Mouse (Mus musculus) stomach, embryonic 14.5 days (tissue): ENCODE results near the gene Adarb1. TPM values are rescaled to one million over a fixed set of nuclear protein-coding genes. Genes with fewer than 3 reads are reported as not detected.

ENCODE experiments used
- ATAC-seq: fragments of 200-750 bp; cut with Nextera tagmentation; 2 replicates; pipeline ENCODE4 v1.8.0; 2017; ENCODE audit warnings: low read depth, moderate TSS enrichment; ENCODE audit not compliant: insufficient number of reproducible peaks, insufficient read depth, low FRiP score
- H3K27ac ChIP-seq: fragments of 300-500 bp; sonication (generic); 2 replicates; pipeline ENCODE4 v1.5.1; 2014; ENCODE audit warnings: mild to moderate bottlenecking, low read length, moderate library complexity, mixed read lengths
- H3K27me3 ChIP-seq: fragments of 300-500 bp; sonication (generic); 2 replicates; pipeline ENCODE4 v1.6.1; 2014; ENCODE audit warnings: low read length, control low read depth, mixed read lengths; ENCODE audit not compliant: control insufficient read depth, insufficient read depth
- H3K36me3 ChIP-seq: fragments of 300-500 bp; sonication (generic); 2 replicates; pipeline ENCODE4 v1.6.1; 2014; ENCODE audit warnings: mild to moderate bottlenecking, control low read depth, low read length, moderate library complexity, mixed read lengths; ENCODE audit not compliant: control insufficient read depth, insufficient read depth
- H3K4me1 ChIP-seq: fragments of 300-500 bp; sonication (generic); 2 replicates; pipeline ENCODE4 v1.6.1; 2014; ENCODE audit warnings: low read length, control low read depth, mixed read lengths; ENCODE audit not compliant: control insufficient read depth, insufficient read depth
- H3K4me2 ChIP-seq: fragments of 300-500 bp; sonication (generic); replicated peaks from 2 replicates; pipeline ENCODE4 v1.6.1; 2014; ENCODE audit warnings: low read depth, low read length, control low read depth
- H3K4me3 ChIP-seq: fragments of 300-500 bp; sonication (generic); 2 replicates; pipeline ENCODE4 v1.5.1; 2014; ENCODE audit warnings: low read depth, low read length, control low read depth
- H3K9ac ChIP-seq: fragments of 300-500 bp; sonication (generic); replicated peaks from 2 replicates; pipeline ENCODE4 v1.6.1; 2014; ENCODE audit warnings: low read depth, mild to moderate bottlenecking, control low read depth, low read length, moderate library complexity, mixed read lengths
- H3K9me3 ChIP-seq: fragments of 300-500 bp; sonication (generic); 2 replicates; pipeline ENCODE4 v1.6.1; 2016; ENCODE audit warnings: low read depth, low read length, control low read depth; ENCODE audit not compliant: control insufficient read depth
- WGBS: fragments of 180-500 bp; shearing (Covaris S2); extraction: QIAGEN DNeasy Blood & Tissue Kit; methylation state at CpG from one replicate; pipeline ENCODE4 v1.1.7; 2014; 5-methylcytosine and 5-hydroxymethylcytosine counted together
- polyA plus RNA-seq: library from polyadenylated mRNA; unstranded; fragments of >200 nt; fragmentation: Nextera tagmentation; extraction: Ambion mirVana; gene quantifications from 2 replicates; pipeline ENCODE4 v1.2.1, GENCODE M21; 2014

Gene Adarb1
- polyA plus RNA-seq, 1 experiment from 2014 or later = 8.3 TPM

GRCm38 (mm10) chr10:77258041-77258590, 160.0 kb downstream of the Adarb1 start:
- Histone ChIP-seq H3K4me1 (peaks cover 13% of the 10 kb centered on the region; the same call in 1 of the 2 replicates), H3K27me3 (no peaks in the 10 kb centered on the region), H3K9ac (0 out of 2 replicates have a peak overlapping the region, but pooled peaks have one; percentile 43), H3K27ac (no peak overlapping the region; the same call in 1 of the 2 replicates), H3K9me3 (no peaks in the 10 kb centered on the region), H3K4me3 (peak overlapping the region; percentile 70), H3K4me2 (peak overlapping the region; percentile 80), H3K36me3 (peaks cover 27% of the 10 kb centered on the region)
- WGBS = 48% methylated on average over 4 of the region's 4 CpGs
- no peak for ATAC-seq

GRCm38 (mm10) chr10:77255676-77256075, 162.4 kb downstream of the Adarb1 start:
- H3K4me1 ChIP-seq = peaks cover 33% of the 10 kb centered on the region

GRCm38 (mm10) chr10:77255231-77255630, 162.8 kb downstream of the Adarb1 start:
- WGBS = 88% methylated on average over 3 of the region's 3 CpGs
- peak overlapping the region; percentile 58; the same call in 1 of the 2 replicates for H3K27ac ChIP-seq
- no peak overlapping the region for H3K9ac ChIP-seq
- no peaks in the 10 kb centered on the region for H3K36me3 ChIP-seq
- no peak for ATAC-seq
- no peaks in the 10 kb centered on the region for H3K9me3 ChIP-seq
- H3K4me3 ChIP-seq = no peak overlapping the region
- peaks cover 33% of the 10 kb centered on the region for H3K4me1 ChIP-seq
- no peak overlapping the region for H3K4me2 ChIP-seq
- H3K27me3 ChIP-seq = no peaks in the 10 kb centered on the region

More at GRCm38 (mm10) chr10:77255676-77256075, 162.4 kb downstream of the Adarb1 start:
- H3K4me3 ChIP-seq = no peak overlapping the region
- WGBS = 71% methylated on average over 3 of the region's 3 CpGs
- H3K9me3 ChIP-seq = no peaks in the 10 kb centered on the region
- H3K36me3 ChIP-seq = peaks cover 3% of the 10 kb centered on the region; the same call in 1 of the 2 replicates
- no peaks in the 10 kb centered on the region for H3K27me3 ChIP-seq
- ATAC-seq = no peak
- H3K9ac ChIP-seq = no peak overlapping the region
- H3K27ac ChIP-seq = 0 out of 2 replicates have a peak overlapping the region, but pooled peaks have one; percentile 10
- no peak overlapping the region for H3K4me2 ChIP-seq

- no peaks in the 10 kb centered on the region for H3K27me3 ChIP-seq
- no peaks in the 10 kb centered on the region for H3K36me3 ChIP-seq
- peak; percentile 29; the same call in 1 of the 2 replicates for ATAC-seq
- H3K27ac ChIP-seq = peak overlapping the region; percentile 63; the same call in 1 of the 2 replicates
- WGBS = under 1% methylated on average over 4 of the region's 4 CpGs
- H3K9me3 ChIP-seq = no peaks in the 10 kb centered on the region
- H3K4me1 ChIP-seq = peaks cover 32% of the 10 kb centered on the region
- no peak overlapping the region for H3K4me3 ChIP-seq
- H3K9ac ChIP-seq = no peak overlapping the region
- H3K4me2 ChIP-seq = no peak overlapping the region
Measured at GRCm38 (mm10) chr10:77252790-77253189, 165.3 kb downstream of the Adarb1 start.

- no peak for ATAC-seq
- Histone ChIP-seq H3K4me1 (peaks cover 40% of the 10 kb centered on the region), H3K9ac (no peak overlapping the region), H3K27ac (peak overlapping the region; percentile 63; the same call in 1 of the 2 replicates), H3K27me3 (no peaks in the 10 kb centered on the region), H3K9me3 (no peaks in the 10 kb centered on the region), H3K4me2 (peak overlapping the region; percentile 35), H3K4me3 (no peak overlapping the region), H3K36me3 (no peaks in the 10 kb centered on the region)
- 70% methylated on average over 18 of the region's 18 CpGs for WGBS
Measured at GRCm38 (mm10) chr10:77251784-77252539, 166.1 kb downstream of the Adarb1 start.

- Histone ChIP-seq H3K9me3 (no peaks in the 10 kb centered on the region), H3K4me2 (peak overlapping the region; percentile 35), H3K4me3 (no peak overlapping the region), H3K36me3 (no peaks in the 10 kb centered on the region), H3K9ac (no peak overlapping the region), H3K27ac (peak overlapping the region; percentile 63; the same call in 1 of the 2 replicates), H3K27me3 (no peaks in the 10 kb centered on the region), H3K4me1 (peaks cover 40% of the 10 kb centered on the region)
- no peak; the same call in 1 of the 2 replicates for ATAC-seq
- WGBS = 32% methylated on average over 18 of the region's 18 CpGs
Measured at GRCm38 (mm10) chr10:77251223-77251783, 166.8 kb downstream of the Adarb1 start.

GRCm38 (mm10) chr10:77247707-77248106, 170.4 kb downstream of the Adarb1 start:
- Histone ChIP-seq H3K4me2 (no peak overlapping the region), H3K9ac (no peak overlapping the region)
- WGBS = 25% methylated on average over 7 of the region's 7 CpGs

GRCm38 (mm10) chr10:77247048-77247447, 171.0 kb downstream of the Adarb1 start:
- 82% methylated on average over 5 of the region's 5 CpGs for WGBS
- no peaks in the 10 kb centered on the region for H3K36me3 ChIP-seq
- peak overlapping the region; percentile 23; the same call in 1 of the 2 replicates for H3K27ac ChIP-seq
- no peaks in the 10 kb centered on the region for H3K27me3 ChIP-seq
- H3K9me3 ChIP-seq = no peaks in the 10 kb centered on the region
- H3K9ac ChIP-seq = no peak overlapping the region
- no peak overlapping the region for H3K4me2 ChIP-seq
- H3K4me1 ChIP-seq = peaks cover 31% of the 10 kb centered on the region
- H3K4me3 ChIP-seq = no peak overlapping the region
- ATAC-seq = no peak

More at GRCm38 (mm10) chr10:77247707-77248106, 170.4 kb downstream of the Adarb1 start:
- Histone ChIP-seq H3K4me1 (peaks cover 37% of the 10 kb centered on the region), H3K36me3 (no peaks in the 10 kb centered on the region), H3K4me3 (no peak overlapping the region), H3K27ac (0 out of 2 replicates have a peak overlapping the region, but pooled peaks have one; percentile 27), H3K27me3 (no peaks in the 10 kb centered on the region), H3K9me3 (no peaks in the 10 kb centered on the region)
- peak; percentile 70 for ATAC-seq
